Mouse (Mus musculus) lung, postnatal 14 days (tissue): ENCODE data around the gene Fkbp5.

Experiments
- DNase-seq: peaks from one replicate; pipeline ENCODE4 v3.0.0; 2021

The Fkbp5 gene

DNA sequence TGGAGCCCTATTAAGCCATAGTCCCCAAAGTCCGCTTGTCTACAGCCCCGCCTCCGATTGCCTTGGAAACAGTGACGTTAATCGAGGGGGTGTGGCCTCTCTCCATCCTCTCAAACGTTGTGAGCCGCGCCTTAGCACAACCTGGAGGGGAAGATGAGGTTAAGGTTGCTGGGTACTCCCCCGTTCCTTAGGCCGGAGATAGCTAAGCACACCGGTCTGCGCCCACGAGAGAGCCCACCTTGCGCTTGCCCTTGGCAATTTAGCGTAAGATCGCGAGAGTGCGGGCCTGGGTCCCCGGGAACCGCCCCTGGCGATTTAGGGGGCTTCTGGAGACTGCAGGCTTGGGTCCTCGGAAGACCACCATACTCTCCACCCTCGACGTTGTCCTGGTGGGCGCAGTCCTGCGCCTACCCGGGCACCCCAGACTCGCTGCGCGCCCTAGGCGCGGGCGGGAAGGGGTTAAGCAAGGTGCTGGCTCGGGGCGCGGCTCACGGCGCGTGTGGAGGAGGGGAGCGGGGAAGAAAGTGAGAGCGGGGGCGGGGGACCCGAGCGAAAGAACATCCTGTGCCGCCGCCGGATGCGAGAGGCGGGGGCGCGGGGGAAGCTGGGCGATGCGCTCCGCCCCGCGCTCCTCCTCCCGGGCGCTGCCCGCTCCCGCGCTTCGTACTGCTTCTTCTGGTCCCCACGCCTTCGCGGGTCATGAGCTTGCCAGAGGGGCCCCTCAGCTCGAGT is 5.5 kb upstream of the Fkbp5 start:
- peak; percentile 98 for DNase-seq

DNA sequence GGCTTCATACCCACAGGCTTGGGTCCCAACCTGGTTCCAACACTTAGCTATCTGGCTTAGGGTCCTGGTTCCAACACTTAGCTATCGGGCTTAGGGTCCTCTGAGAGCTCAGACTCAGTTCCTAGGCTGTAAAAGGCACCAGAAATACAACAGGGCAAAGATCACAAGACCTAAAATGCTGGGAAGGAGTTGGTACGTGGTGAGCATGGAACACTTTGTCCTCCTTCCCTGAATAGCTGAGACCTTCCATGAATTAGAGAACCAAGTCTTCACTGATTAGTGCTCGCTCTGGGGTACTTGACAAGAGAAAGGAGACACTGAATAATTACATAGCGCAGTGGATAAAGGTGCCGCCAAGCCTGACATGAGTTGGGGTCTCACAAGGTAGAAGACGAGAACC is 4.6 kb upstream of the Fkbp5 start:
- no peak for DNase-seq

- no peak for DNase-seq
Observed at GRCm38 (mm10) chr17:28521071-28521726, 3.9 kb upstream of the Fkbp5 start.

DNA sequence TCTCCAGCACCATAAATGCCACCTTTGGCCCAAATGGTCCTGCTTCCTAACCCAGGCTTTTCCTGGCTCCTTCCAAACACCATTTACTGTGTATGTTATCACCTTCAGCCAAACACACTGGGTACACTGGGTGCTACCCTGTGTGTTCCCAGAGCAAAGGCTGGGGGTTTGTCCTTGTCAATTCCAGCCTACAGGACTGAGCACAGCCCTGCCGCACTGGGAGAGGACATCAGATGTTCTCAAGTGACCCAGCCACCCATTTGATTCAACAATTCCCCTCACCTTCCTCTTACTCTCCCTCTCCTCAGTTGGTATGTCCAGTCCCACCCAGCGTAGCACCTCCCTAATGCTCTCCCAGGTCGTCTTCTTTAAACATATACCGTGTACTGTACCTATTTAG is 3.2 kb upstream of the Fkbp5 start:
- DNase-seq: no peak

- no peak for DNase-seq
Observed at GRCm38 (mm10) chr17:28519827-28520226, 2.5 kb upstream of the Fkbp5 start.

DNA sequence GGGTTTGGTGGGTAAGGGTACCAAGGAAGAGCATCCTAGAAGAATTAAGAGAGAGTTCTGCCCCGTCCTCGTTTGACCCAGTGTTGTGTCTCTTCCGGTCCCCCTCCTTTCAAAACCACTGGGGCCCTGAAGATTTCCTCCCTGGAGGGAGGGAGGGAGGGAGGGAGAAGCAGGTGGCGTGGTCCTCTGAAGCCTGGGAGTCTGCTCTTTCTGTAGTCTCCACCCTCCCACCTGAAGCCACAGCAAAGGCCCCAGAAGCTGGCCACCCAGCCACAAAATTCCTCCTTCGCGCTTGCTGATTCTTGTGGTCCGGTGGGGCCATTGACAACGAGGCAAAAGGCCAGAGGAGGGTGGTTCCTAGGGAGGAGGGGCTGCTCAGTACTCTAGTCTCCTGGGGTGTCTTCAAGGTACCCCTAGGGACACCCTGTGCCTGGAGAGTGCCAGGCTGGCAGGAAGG is 1.3 kb upstream of the Fkbp5 start:
- DNase-seq: peak; percentile 46

DNA sequence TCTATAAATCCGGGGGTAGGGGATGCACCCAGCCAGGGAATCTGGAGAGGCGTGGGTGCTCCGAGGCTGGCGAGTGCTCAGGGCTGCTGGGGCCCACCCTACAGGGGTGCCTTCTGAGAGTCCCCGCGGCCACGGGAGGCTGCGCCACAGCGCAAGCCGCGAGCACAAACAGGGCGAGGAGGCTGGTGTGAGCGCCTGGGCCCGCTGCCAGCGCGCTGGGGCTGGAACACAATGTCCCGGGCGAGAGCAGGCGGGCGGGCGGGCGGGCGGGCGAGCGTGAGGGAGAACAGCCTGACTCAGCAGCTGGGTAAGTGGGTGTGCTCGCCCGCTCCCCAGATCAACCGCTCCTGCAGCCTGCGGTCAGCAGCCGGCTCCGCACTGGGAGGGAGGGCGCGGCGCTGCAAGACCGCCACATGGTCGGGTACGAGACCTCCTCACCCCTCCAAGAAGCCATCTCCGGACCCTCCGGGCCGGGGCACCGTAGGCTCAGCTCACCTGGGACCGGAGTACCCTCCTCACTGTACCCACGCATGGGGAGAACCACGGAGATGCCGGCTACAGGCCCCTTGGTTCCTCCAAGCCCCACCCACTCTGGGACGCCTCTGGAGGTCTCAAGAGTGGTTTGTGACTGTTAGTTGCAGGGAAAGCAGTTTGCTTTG is 758 bp upstream of the Fkbp5 start:
- DNase-seq: peak; percentile 96

DNA sequence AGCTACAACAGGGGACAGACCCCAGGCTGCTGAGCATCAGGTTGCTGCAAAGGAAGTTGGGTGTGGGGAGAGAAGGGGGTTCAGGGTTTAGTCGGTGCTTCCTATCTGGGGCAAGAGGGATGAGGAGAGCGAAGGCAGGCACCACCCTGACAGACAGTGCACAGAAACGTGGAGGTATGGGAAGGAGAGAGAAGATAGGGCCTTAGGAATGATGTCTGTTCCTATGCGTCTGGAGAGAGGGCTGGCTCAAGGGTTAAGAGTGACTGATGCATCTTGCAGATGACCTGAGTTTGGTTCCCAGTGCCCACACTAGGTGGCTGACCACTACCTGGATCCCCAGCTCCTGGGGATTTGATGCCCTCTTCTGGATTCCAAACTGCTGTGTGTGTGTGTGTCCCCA is 446 bp downstream of the Fkbp5 start:
- no peak for DNase-seq

GRCm38 (mm10) chr17:28515431-28516341 is 1.6 kb downstream of the Fkbp5 start:
- peak; percentile 62 for DNase-seq

GRCm38 (mm10) chr17:28514555-28514954 is 2.8 kb downstream of the Fkbp5 start:
- DNase-seq: no peak

DNA sequence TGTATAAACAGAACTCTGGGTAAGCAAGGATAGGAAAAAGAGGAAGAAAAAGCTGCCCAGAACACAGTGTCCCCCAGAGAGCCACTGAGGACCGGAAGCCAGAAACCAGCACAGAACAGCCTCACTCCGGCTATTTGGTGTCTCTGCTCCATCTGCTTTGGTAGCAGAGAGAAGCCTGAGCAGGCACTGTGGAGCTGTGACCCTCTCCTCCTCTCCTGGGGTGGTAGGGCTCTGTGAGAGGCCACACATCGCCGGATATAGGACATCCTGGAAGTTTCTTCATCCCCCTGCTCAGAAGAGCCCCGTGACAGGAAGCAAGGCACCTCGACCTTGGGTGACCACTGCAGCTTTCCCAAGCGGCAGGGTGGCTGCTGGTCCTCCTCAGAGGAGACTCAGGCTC is 3.5 kb downstream of the Fkbp5 start:
- peak; percentile 31 for DNase-seq

DNA sequence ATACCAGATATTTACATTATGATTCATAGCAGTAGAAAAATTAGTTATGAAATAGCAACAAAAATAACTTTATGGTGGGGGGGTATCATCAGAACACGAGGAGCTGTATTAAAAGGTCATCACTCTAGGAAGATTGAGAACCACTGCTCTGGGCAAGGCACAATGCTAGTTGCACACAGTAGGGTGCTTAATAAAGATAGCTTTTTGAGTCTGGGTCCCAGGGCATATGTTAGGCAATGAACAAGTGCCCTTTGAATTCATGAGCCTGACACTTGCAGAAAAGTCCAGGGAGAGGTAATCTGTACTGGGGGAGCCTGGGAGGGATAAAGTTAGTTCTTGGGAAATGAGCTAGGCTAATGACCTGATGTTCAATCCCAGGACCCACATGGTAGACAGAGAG is 4.0 kb downstream of the Fkbp5 start:
- DNase-seq: no peak

DNA sequence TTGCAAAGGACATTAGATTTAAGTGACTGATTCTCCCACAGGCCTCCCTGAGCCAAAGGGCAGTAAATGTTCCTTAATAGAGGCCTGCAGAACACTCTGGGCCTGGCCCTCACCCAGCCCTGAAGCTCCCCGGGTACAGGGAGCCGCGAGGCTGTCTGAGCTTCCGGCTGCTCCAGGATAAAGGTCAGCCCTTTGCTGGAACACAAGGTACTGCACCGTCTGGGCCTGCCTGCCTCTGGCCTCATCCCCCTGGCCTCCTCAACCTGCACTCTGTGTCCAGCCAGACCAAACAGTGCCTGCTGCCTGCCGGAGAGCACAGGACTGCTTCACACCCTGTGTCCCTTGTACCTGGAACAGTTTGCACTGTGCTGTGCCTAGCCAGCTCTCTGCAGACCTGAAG is 4.6 kb downstream of the Fkbp5 start:
- DNase-seq: peak; percentile 60

DNA sequence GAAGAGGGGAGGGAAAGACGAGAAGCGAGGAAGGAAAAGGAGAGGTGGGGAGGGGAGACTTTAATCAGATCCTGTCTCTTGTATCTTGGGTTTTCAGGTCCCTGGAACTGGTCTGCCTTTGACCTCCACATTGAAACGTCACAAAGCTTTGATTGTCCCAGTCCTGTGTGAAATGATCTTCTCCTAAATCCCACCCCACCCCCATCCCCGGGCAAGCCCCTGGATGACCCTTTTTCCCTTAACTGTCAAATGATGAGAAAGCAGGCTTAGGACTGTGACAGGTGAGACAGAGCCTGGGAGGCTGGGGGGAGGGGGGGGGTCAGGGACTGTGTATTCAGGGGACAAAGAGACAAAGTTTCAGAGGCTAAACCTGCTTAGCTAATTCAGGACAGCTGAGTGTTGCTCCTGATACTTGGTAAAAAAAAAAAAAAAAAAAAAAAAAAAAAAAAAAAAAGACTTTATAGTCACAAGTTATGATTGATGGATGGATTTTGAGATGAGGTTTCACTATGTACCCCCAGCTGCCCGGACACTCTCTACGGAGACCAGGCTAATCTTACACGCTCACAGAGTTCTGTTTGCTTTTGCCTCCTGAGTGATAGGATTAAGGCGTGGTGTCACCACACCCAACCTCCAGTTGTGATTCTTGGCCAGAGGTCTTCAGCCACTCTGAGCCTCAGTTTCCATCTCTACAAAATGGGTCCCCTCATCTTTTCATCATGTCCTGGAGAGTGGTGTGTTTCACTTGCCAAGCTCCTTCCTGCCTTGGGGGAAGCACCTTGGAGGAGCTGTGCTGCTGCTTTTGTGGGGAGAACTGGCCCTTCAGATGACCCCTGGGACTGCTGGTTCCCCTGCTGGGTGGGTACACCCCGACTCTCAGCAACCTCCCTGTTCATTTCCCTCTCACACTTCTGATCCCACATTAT is 5.4 kb downstream of the Fkbp5 start:
- no peak for DNase-seq

DNA sequence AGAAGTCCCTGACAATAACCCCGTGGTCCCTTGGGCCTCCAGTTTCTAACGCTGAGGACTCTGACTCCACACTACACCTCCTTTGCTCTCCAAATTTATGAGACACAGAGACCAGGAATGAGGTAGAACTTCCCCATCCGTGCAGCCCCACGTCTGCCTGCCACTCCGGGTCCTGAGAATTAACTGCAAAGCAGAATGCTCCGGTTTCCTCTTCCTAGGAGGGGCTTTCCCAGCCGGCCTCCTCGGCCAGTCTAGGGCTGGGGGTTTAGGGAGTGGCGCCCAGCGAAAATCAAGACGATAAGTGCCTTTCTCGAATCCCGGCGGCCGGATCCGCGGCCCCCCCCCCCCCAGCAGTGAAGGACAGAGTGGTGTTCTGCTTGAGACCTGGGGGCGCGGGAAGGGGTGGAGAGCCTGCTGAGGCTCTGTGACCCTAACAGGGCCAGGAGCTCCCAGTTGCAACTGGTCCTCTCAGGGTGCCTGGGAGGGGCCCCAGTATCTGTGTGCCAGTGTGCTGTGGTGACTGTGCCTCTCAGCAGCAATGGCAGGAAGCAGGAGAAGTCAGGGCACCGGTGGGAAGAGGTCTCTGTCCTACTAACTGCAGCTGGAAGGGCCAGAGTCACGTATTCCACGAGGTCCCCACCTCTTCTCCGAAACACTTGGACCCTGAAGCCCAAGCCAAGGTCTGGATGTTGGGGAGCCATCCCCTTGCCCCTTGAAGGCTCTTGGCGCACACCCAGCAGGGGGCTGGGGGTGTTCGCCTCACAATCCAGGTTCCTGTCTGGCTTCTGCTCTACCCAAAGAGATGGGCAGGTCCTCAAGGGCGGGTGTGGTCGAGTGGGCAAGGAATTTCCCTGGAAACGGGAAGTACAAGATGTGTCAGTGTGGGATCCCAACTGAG is 6.6 kb downstream of the Fkbp5 start:
- no peak for DNase-seq

- no peak for DNase-seq
Observed at GRCm38 (mm10) chr17:28507496-28507895, 9.8 kb downstream of the Fkbp5 start.

DNA sequence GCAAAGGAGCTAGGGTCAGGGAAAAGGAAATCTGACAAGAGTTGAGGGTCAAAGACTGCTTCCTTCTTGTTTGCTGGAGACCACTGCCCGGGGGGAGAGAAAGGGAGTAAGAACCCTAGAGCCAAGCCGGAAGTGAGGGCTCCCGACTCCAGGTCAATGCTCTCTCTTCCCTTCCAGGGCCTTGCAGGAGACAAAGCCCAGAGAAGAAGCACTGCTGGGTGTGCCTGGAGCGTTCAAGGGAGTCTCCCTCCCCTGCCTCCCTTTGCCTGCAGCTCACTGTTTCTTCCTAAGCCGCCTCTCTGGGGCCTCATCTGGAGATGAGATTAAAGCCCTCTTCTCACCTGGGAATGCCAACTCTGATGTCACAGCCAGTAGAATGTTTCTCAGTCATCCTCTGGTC is 10.4 kb downstream of the Fkbp5 start:
- no peak for DNase-seq

DNA sequence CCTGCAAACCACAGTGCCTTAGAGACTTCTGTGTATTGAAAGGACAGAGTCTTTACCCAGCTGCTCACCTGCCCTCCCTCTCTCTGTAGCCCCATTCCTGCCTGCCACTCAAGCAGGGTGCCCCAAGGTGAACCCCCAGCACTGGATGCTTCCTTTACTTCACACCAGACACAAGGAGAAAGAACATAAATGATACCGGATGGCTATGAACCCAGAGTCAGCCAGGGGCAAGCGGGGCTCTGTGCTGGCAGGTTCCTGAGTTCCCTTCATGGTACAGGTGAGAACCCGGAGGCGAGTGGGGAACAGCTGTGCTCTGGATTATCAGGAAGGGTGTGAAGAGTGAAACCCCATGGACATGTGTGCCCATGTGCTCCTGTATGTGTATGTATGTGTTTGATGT is 11.7 kb downstream of the Fkbp5 start:
- no peak for DNase-seq

DNA sequence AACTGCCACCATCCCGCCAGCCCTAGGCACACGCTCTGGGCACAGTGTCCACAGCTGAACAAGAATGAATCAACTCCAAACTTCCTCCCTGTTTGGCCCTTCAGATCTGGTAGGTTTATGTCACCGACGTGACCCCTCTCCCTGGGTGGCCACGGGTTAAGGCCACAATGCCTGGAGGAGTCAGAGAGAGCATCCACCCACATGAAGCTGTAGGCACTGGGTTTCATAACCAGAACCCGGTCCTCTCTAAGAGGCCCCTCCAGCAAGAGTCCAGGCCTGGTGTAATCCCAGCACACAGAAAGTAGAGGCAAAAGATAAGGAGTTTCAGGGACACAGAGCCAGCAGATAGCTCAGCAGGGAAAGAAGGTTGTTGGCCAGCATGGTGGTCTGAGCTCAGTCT is 13.1 kb downstream of the Fkbp5 start:
- no peak for DNase-seq

DNA sequence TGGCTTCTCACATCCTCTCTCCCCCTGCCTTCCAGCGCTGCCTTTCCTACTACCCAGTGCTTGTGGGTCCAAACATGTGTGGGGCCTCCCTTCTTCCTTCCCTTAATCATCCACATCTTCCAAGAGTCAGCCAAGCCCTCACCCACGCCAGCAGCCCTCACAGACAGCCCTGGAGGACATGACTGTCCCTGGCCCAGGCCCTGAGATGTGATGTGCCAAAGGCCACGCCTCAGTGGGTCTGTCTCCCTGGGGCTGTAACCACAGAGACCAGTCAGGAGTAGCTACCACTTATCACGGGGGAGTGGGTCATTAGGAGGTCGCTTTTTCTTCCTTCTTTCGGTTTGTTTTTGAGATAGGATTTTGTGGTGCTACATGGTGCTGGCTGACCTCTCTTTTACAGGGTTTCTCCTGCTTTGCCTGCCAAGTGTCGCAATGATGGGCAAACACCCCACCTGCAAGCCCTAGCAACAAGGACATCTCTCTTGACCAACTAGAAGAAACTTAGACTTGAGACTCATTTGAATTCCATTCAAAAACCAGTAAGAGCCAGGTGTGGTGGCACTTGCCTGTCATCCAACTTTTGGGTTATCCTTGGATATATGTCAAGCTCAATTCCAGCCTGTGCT is 15.0 kb downstream of the Fkbp5 start:
- no peak for DNase-seq
